Mouse (Mus musculus): ENCODE data around the gene Zranb3. TPM values are rescaled to one million over a fixed set of nuclear protein-coding genes. Genes with fewer than 3 reads are reported as not detected.
"Not testable (repeated sequence)": the region's sequence is repeated elsewhere in the genome, so short reads cannot be mapped to it uniquely, and the experiment has no call there.

Gene Zranb3
- polyA plus RNA-seq, 1 experiment from 2014 or later, result 8.1 TPM

DNA sequence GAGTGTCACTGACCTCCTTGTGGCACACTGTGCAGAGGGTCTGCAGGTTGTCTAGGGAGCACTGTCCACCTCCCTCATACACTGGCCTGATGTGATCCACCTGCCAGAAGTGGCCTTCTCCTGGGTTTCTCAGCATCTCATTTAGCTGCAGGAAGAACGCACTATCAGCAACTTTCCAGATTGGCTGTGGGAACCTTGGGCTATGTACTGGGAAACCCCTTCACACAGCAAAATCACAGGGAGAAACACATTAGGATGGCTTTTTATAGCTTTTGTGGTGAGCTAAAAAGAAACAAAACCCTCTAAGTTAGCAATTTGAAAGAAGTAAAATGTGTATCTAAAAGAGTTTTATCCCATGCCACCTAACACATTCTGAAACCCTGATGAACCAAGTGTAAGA is 146.3 kb downstream of the Zranb3 start:
- Histone ChIP-seq H3K36me3 (ENCODE audit: inconsistent target) (0 out of 2 replicates have a peak, but pooled peaks cover 11% of the 10 kb centered on the region), H3K4me3 (ENCODE audit: inconsistent target) (no peak overlapping the region), H3K27ac (no peak overlapping the region), H3K79me2 (ENCODE audit: inconsistent target) (no peaks in the 10 kb centered on the region)
- WGBS (ENCODE audit: missing documents), result 90% methylated on average over 1 of the region's 1 CpGs

GRCm38 (mm10) chr1:127954800-127955199 is 148.0 kb downstream of the Zranb3 start:
- no peak overlapping the region for H3K27ac ChIP-seq
- 0 out of 2 replicates have a peak, but pooled peaks cover 5% of the 10 kb centered on the region for H3K36me3 ChIP-seq (ENCODE audit: inconsistent target)
- WGBS (ENCODE audit: missing documents), result 100% methylated on average over 4 of the region's 4 CpGs
- no peaks in the 10 kb centered on the region for H3K79me2 ChIP-seq (ENCODE audit: inconsistent target)
- H3K4me3 ChIP-seq (ENCODE audit: inconsistent target), result no peak overlapping the region

GRCm38 (mm10) chr1:127954198-127954597 is 148.6 kb downstream of the Zranb3 start:
- 90% methylated on average over 4 of the region's 4 CpGs for WGBS (ENCODE audit: missing documents)
- H3K36me3 ChIP-seq (ENCODE audit: inconsistent target); H3K4me3 ChIP-seq (ENCODE audit: inconsistent target); H3K79me2 ChIP-seq (ENCODE audit: inconsistent target); H3K27ac ChIP-seq: not testable (repeated sequence)

DNA sequence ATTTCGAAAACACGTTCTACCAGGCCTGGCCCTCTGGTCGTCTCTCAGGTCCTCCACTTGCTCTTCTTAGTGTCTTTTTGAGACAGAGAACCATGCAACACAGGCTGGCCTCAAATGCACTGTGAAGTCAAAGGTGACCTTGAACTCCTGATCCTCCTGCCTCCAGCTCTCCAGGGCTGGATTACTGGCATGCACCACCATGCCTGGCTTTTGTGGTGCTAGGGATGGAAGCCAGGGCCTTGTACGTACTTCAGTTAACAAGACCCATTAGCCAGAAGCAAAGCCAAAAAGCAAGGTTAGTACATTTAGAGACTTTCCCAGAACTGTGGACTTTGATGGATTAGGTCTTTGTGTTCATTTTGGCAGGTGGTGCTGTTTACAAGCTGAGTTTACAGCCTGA is 150.6 kb downstream of the Zranb3 start:
- Histone ChIP-seq H3K79me2 (ENCODE audit: inconsistent target) (no peaks in the 10 kb centered on the region), H3K4me3 (ENCODE audit: inconsistent target) (no peak overlapping the region), H3K36me3 (ENCODE audit: inconsistent target) (peaks cover 5% of the 10 kb centered on the region; the same call in 1 of the 2 replicates), H3K27ac (no peak overlapping the region)
- 95% methylated on average over 4 of the region's 4 CpGs for WGBS (ENCODE audit: missing documents)

GRCm38 (mm10) chr1:127948748-127949147 is 154.1 kb downstream of the Zranb3 start:
- WGBS (ENCODE audit: missing documents), result 93% methylated on average over 5 of the region's 5 CpGs

DNA sequence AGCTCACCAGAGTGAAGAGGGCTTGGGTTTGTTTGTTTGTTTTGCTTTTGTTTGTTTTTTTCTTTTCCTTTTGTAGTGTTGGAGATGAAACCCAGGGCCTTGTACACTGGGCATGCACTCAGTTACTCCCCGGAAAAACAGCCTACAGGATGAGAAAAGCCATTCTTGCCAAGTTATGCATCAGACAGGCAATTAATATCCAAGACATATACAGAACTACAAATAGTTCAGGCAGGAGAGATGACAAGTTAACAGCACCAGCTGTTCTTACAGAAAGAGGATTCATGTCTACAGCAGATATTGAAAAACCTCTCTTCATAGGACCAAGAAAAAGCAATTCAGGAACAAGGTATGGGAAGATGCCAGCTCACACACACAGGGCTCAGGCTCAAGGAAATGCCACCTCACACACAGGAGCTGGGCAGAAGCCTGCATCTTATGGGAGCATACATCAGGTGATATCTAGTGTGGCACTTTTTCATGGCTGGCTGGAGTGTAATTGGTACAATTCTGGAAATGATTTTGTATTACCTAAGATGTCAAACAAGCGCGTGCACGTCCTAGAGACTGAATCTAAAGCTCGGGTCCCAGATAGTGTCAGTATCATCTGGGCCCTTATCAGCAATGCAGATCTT is 156.1 kb downstream of the Zranb3 start:
- Histone ChIP-seq H3K4me3 (ENCODE audit: inconsistent target) (no peak overlapping the region), H3K36me3 (ENCODE audit: inconsistent target) (peaks cover 27% of the 10 kb centered on the region), H3K27ac (no peak overlapping the region), H3K79me2 (ENCODE audit: inconsistent target) (no peaks in the 10 kb centered on the region)
- WGBS (ENCODE audit: missing documents), result 91% methylated on average over 5 of the region's 5 CpGs

More at GRCm38 (mm10) chr1:127948748-127949147, 154.1 kb downstream of the Zranb3 start:
- H3K4me3 ChIP-seq (ENCODE audit: inconsistent target), result no peak overlapping the region
- peaks cover 16% of the 10 kb centered on the region; the same call in 1 of the 2 replicates for H3K36me3 ChIP-seq (ENCODE audit: inconsistent target)
- H3K79me2 ChIP-seq (ENCODE audit: inconsistent target), result no peaks in the 10 kb centered on the region
- no peak overlapping the region for H3K27ac ChIP-seq

DNA sequence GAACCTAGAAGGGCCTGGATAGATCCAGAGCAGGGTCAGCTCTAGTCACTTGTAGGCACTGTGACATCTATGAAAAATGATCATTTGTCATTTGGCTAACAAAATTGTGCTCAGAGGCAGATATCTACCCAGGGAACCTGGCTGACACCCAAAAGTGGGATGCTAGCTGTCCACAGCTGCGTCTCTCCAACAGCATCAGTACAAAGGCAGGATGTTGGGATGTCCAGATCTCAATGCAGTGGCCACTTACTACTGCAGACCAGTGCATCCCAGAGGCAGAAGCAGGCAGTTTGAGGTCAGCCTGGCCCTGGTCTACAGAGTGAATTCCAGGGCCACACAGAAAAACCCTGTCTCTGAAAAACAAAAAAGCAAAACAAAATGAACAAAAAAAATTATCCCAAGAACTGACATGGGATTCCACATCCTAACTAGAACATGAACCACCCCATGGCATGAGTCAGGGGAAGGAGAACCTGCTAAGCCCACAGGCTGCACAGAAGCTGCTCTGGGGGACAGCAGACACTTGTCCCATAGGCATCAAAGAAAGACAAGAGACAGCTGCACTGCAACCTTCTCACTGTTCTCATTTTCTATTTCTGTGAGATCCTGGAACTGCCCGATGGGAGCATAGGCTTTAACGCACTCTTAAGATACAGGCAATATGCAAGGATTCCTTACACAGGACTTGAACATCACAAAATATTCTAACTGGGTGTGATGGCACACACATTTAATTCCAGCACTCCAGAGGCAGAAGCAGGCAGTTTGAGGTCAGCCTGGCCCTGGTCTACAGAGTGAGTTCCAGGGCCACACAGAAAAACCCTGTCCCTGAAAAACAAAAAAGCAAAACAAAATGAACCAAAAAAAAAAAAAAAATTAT is 156.9 kb downstream of the Zranb3 start:
- Histone ChIP-seq H3K27ac (no peak overlapping the region), H3K36me3 (ENCODE audit: inconsistent target) (peaks cover 32% of the 10 kb centered on the region), H3K79me2 (ENCODE audit: inconsistent target) (no peaks in the 10 kb centered on the region), H3K4me3 (ENCODE audit: inconsistent target) (no peak overlapping the region)
- 90% methylated on average over 3 of the region's 3 CpGs for WGBS (ENCODE audit: missing documents)

GRCm38 (mm10) chr1:127943516-127943915 is 159.3 kb downstream of the Zranb3 start:
- Histone ChIP-seq H3K27ac (no peak overlapping the region), H3K79me2 (ENCODE audit: inconsistent target) (no peaks in the 10 kb centered on the region), H3K36me3 (ENCODE audit: inconsistent target) (peaks cover 52% of the 10 kb centered on the region), H3K4me3 (ENCODE audit: inconsistent target) (no peak overlapping the region)
- 89% methylated on average over 6 of the region's 6 CpGs for WGBS (ENCODE audit: missing documents)

DNA sequence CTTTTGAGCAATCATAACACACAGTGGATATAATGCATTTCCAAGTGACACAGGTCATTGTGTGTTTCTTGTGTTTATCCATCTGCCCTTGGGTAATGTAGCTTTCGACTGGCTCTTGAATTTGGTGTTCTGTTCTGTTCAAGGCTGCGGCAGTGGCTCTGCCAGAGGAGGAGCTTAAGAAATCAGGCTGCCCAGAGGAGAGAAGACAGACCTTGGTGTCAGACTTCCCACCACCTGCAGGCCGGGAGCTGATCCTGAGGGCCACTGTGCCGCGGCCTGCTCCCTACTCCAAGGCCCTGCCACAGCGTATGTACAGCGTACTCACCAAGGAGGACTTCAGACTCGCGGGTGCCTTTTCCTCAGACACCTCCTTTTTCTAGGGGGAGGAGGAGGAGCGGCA is 160.6 kb downstream of the Zranb3 start:
- WGBS (ENCODE audit: missing documents), result 99% methylated on average over 8 of the region's 10 CpGs
- H3K4me3 ChIP-seq (ENCODE audit: inconsistent target), result no peak overlapping the region
- H3K36me3 ChIP-seq (ENCODE audit: inconsistent target), result peaks cover 65% of the 10 kb centered on the region

DNA sequence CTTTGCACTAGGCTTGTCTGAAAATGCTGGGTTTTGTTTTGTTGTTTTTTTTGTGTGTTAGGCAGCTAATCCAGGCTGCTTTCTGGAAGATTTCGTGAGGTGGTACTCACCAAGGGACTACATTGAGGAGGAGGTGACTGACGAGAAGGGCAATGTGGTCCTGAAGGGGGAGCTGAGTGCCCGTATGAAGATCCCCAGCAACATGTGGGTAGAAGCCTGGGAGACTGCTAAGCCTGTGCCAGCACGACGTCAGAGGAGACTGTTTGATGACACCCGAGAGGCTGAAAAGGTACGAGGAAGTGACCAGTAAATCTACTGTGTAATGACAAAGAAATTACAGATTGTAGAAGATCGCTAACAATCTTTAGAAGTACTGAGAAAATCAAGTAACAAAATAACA is 165.6 kb downstream of the Zranb3 start:
- WGBS (ENCODE audit: missing documents), result 91% methylated on average over 8 of the region's 8 CpGs
- H3K36me3 ChIP-seq (ENCODE audit: inconsistent target), result peaks cover 86% of the 10 kb centered on the region
- H3K79me2 ChIP-seq (ENCODE audit: inconsistent target), result no peaks in the 10 kb centered on the region
- no peak overlapping the region for H3K4me3 ChIP-seq (ENCODE audit: inconsistent target)
- no peak overlapping the region for H3K27ac ChIP-seq

More for the DNA sequence above, 160.6 kb downstream of the Zranb3 start:
- Histone ChIP-seq H3K27ac (no peak overlapping the region), H3K79me2 (ENCODE audit: inconsistent target) (no peaks in the 10 kb centered on the region)

DNA sequence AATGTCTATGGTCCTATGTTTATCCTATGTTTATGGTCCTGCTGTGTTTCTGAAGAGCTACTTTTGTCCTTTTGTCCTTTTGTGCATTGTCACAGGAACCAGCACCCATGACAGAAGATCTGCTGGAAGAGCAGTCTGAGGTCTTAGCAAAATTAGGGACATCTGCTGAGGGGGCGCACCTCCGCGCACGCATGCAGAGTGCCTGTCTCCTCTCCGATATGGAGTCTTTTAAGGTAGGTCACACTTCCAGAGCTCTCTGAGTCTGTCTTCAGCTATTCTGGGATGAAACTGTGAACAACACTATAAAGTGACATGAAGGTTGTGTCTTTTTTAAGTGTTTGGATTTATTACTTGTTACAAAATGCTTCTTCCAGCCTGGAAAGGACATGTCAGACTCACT is 168.5 kb downstream of the Zranb3 start:
- WGBS (ENCODE audit: missing documents), result 100% methylated on average over 5 of the region's 5 CpGs
- H3K4me3 ChIP-seq (ENCODE audit: inconsistent target), result no peak overlapping the region
- no peak overlapping the region for H3K27ac ChIP-seq
- peaks cover 78% of the 10 kb centered on the region for H3K36me3 ChIP-seq (ENCODE audit: inconsistent target)
- no peaks in the 10 kb centered on the region for H3K79me2 ChIP-seq (ENCODE audit: inconsistent target)

DNA sequence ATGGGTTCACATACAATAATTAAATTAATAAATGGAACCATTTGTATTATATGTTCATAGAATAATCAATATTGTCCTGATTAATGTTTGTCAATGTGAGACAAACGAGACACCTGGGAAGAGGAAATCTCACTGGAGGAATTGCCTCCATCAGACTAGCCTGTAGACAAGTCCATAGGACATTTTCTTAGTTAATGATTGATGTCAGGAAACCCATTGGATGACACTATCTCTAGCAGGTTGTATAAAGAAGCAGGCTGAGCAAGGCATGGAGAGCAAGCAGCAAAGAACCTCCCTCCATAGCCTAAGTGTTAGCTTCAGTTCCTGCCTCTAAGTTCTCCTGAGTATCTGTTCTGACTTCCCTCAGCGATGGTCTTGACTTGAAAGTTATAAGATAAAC is 169.4 kb downstream of the Zranb3 start:
- peaks cover 75% of the 10 kb centered on the region for H3K36me3 ChIP-seq (ENCODE audit: inconsistent target)
- no peaks in the 10 kb centered on the region for H3K79me2 ChIP-seq (ENCODE audit: inconsistent target)
- H3K27ac ChIP-seq, result no peak overlapping the region
- no peak overlapping the region for H3K4me3 ChIP-seq (ENCODE audit: inconsistent target)
- 100% methylated on average over 2 of the region's 2 CpGs for WGBS (ENCODE audit: missing documents)

GRCm38 (mm10) chr1:127915802-127916201 is 187.0 kb downstream of the Zranb3 start:
- 80% methylated on average over 1 of the region's 1 CpGs for WGBS (ENCODE audit: missing documents)
- Histone ChIP-seq H3K79me2 (ENCODE audit: inconsistent target) (no peaks in the 10 kb centered on the region), H3K4me3 (ENCODE audit: inconsistent target) (no peak overlapping the region), H3K27ac (no peak overlapping the region), H3K36me3 (ENCODE audit: inconsistent target) (peaks cover 21% of the 10 kb centered on the region; the same call in 1 of the 2 replicates)

GRCm38 (mm10) chr1:127915316-127915715 is 187.5 kb downstream of the Zranb3 start:
- no peaks in the 10 kb centered on the region for H3K79me2 ChIP-seq (ENCODE audit: inconsistent target)
- no peak overlapping the region for H3K27ac ChIP-seq
- H3K36me3 ChIP-seq (ENCODE audit: inconsistent target), result peaks cover 22% of the 10 kb centered on the region; the same call in 1 of the 2 replicates
- WGBS (ENCODE audit: missing documents), result 95% methylated on average over 6 of the region's 6 CpGs
- no peak overlapping the region for H3K4me3 ChIP-seq (ENCODE audit: inconsistent target)

DNA sequence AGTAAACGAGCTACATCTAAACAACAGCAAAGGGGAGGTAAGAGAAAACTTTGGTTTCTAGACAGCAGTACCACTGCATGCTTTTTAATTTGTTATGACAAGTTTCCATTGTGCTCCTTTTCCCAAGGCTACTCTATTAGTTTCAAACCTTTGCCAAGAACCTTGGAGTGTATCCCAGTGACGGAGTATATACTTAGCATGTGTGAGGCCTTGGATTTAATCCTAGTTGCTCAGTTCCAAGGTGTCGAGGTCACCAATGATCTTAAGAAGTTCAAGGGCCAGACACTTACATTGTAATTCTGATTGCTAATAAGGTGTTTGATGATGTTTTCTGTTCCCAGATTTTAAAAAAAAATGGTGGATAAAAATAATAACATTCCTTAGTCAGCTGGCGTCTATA is 189.7 kb downstream of the Zranb3 start:
- WGBS (ENCODE audit: missing documents), result 98% methylated on average over 4 of the region's 4 CpGs
- Histone ChIP-seq H3K27ac (no peak overlapping the region), H3K4me3 (ENCODE audit: inconsistent target) (no peak overlapping the region), H3K79me2 (ENCODE audit: inconsistent target) (no peaks in the 10 kb centered on the region), H3K36me3 (ENCODE audit: inconsistent target) (peaks cover 25% of the 10 kb centered on the region; the same call in 1 of the 2 replicates)
